Mouse (Mus musculus): ENCODE data around the gene Akr1c18. TPM values are rescaled to one million over a fixed set of nuclear protein-coding genes. Genes with fewer than 3 reads are reported as not detected.

The Akr1c18 gene
- total and polyA plus RNA-seq, 3 experiments, result not detected

- H3K9ac ChIP-seq (ENCODE audit: control insufficient read depth, low read depth, low read length, poor library complexity, severe bottlenecking), result no peak overlapping the region
- H3K36me3 ChIP-seq (ENCODE audit: control insufficient read depth in 1 of 2, insufficient read depth in 2 of 2, low read length in 2 of 2), result no peaks in the 10 kb centered on the region
- no peak overlapping the region for H3K4me3 ChIP-seq (ENCODE audit: control insufficient read depth in 1 of 2, insufficient read depth in 1 of 2, low read depth in 2 of 2, low read length in 2 of 2)
- H3K9me3 ChIP-seq (replicated peaks; ENCODE audit: insufficient read depth, low read length), result no peaks in the 10 kb centered on the region
- no peaks in the 10 kb centered on the region for H3K4me1 ChIP-seq (ENCODE audit: control insufficient read depth in 1 of 2, insufficient read depth in 2 of 2, low read length in 2 of 2)
- no peak overlapping the region for H3K27ac ChIP-seq (ENCODE audit: control insufficient read depth, low read depth, low read length)
- no peak for DNase-seq (ENCODE audit: low read depth, low spot score)
- H3K79me2 ChIP-seq (ENCODE audit: control insufficient read depth, insufficient read depth, low read length, poor library complexity), result no peaks in the 10 kb centered on the region
- peaks cover 0 to 3% of the 10 kb centered on the region in 2 experiments; a peak in 2 of 4 replicates for H3K27me3 ChIP-seq (ENCODE audit: control insufficient read depth in 1 of 2, insufficient read depth in 2 of 2, low read length in 2 of 2)
- TF ChIP-seq USF2 (IDR thresholded peaks at IDR 0.05; ENCODE audit: borderline replicate concordance in 1 of 2, insufficient read depth in 1 of 2, low read depth in 1 of 2, low read length in 2 of 2), result no peak
- no peak for TF ChIP-seq JUND (IDR thresholded peaks at IDR 0.05; ENCODE audit: low read depth, low read length)
- TF ChIP-seq MEF2A (IDR thresholded peaks at IDR 0.05; ENCODE audit: extremely low read depth, insufficient replicate concordance, low read depth, low read length, poor library complexity, severe bottlenecking), result no peak
- TF ChIP-seq ELF1 (IDR thresholded peaks at IDR 0.05; ENCODE audit: low read depth, low read length), result no peak
- no peak for TF ChIP-seq E2F4 (IDR thresholded peaks at IDR 0.05; ENCODE audit: borderline replicate concordance, low read depth, low read length)
- no peak for TF ChIP-seq BHLHE40 (IDR thresholded peaks at IDR 0.05; ENCODE audit: borderline replicate concordance, low read depth, low read length)
- no peak for TF ChIP-seq EP300 (IDR thresholded peaks at IDR 0.05; ENCODE audit: low read depth in 1 of 2, low read length in 2 of 2)
- TF ChIP-seq MAFK (IDR thresholded peaks at IDR 0.05; ENCODE audit: borderline replicate concordance, low read depth, low read length), result no peak
- no peak for TF ChIP-seq GATA1 (IDR thresholded peaks at IDR 0.05; ENCODE audit: low read depth, low read length)
- TF ChIP-seq ZMIZ1 (IDR thresholded peaks at IDR 0.05; ENCODE audit: low read depth, low read length), result no peak
- TF ChIP-seq MYB (IDR thresholded peaks at IDR 0.05; ENCODE audit: low read depth, low read length), result no peak
- no peak for TF ChIP-seq ZNF384 (IDR thresholded peaks at IDR 0.05; ENCODE audit: low read depth, low read length)
- TF ChIP-seq POLR2AphosphoS5 (IDR thresholded peaks at IDR 0.05; ENCODE audit: borderline replicate concordance, low read depth, low read length), result no peak
- no peak for TF ChIP-seq MAX (IDR thresholded peaks at IDR 0.05; ENCODE audit: low read length)
- TF ChIP-seq ZKSCAN1 (IDR thresholded peaks at IDR 0.05; ENCODE audit: low read depth, low read length), result no peak
- TF ChIP-seq GABPA (IDR thresholded peaks at IDR 0.05; ENCODE audit: low read depth, low read length), result no peak
- TF ChIP-seq TCF12 (IDR thresholded peaks at IDR 0.05; ENCODE audit: low read depth, low read length), result no peak
- TF ChIP-seq SMC3 (IDR thresholded peaks at IDR 0.05; ENCODE audit: low read depth, low read length), result no peak
- no peak for TF ChIP-seq POLR2AphosphoS2 (IDR thresholded peaks at IDR 0.05; ENCODE audit: low read length)
These were observed 18.7 kb downstream of the Akr1c18 start for GRCm38 (mm10) chr13:4131721-4132120.

- Histone ChIP-seq H3K9ac (ENCODE audit: control insufficient read depth, low read depth, low read length, poor library complexity, severe bottlenecking) (no peak overlapping the region), H3K36me3 (ENCODE audit: control insufficient read depth in 1 of 2, insufficient read depth in 2 of 2, low read length in 2 of 2) (no peaks in the 10 kb centered on the region), H3K4me3 (ENCODE audit: control insufficient read depth in 1 of 2, insufficient read depth in 1 of 2, low read depth in 2 of 2, low read length in 2 of 2) (no peak overlapping the region), H3K9me3 (replicated peaks; ENCODE audit: insufficient read depth, low read length) (no peaks in the 10 kb centered on the region), H3K79me2 (ENCODE audit: control insufficient read depth, insufficient read depth, low read length, poor library complexity) (no peaks in the 10 kb centered on the region), H3K27me3 (ENCODE audit: control insufficient read depth in 1 of 2, insufficient read depth in 2 of 2, low read length in 2 of 2) (peaks cover 0 to 3% of the 10 kb centered on the region in 2 experiments; a peak in 2 of 4 replicates), H3K27ac (ENCODE audit: control insufficient read depth, low read depth, low read length) (no peak overlapping the region), H3K4me1 (ENCODE audit: control insufficient read depth in 1 of 2, insufficient read depth in 2 of 2, low read length in 2 of 2) (no peaks in the 10 kb centered on the region)
- TF ChIP-seq MAZ (IDR thresholded peaks at IDR 0.05; ENCODE audit: low read depth, low read length) (no peak), MAX (IDR thresholded peaks at IDR 0.05; ENCODE audit: low read length) (no peak), USF2 (IDR thresholded peaks at IDR 0.05; ENCODE audit: borderline replicate concordance in 1 of 2, insufficient read depth in 1 of 2, low read depth in 1 of 2, low read length in 2 of 2) (no peak), SMC3 (IDR thresholded peaks at IDR 0.05; ENCODE audit: low read depth, low read length) (no peak), ZNF384 (IDR thresholded peaks at IDR 0.05; ENCODE audit: low read depth, low read length) (no peak)
- DNase-seq (ENCODE audit: low read depth, low spot score), result no peak
These were observed 19.1 kb downstream of the Akr1c18 start for GRCm38 (mm10) chr13:4131317-4131716.

Measured in MEL (cell line).